Mouse (Mus musculus): ENCODE measurements around the gene Eef1akmt4. TPM values are rescaled to one million over a fixed set of nuclear protein-coding genes. Genes with fewer than 3 reads are reported as not detected.

Eef1akmt4 gene
- polyA plus RNA-seq, 1 experiment: 9.2 TPM

DNA sequence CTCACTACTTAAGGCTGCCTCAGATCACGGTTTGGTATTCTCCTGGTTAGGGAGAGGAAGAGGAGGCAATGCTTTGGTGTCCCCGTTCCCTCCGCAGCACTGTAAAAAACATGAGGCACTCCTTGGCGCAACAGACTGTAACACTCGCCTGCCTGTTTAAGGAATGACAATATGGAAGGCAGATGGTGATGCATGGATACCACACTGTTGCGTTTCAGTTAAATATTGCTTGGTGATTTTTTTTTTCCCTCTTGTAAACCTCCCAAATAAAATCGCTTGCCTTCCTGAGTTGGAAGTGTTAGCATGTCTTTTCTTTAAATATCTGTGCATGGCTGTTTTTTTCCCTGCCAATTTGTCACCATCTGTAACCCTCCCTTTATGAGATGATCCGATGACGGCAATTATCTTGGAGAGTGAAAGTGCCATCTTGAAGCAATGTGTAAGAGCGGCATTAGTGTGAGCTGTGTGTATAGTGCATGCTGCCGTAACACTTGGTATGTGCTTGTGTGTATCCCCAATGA, 17.5 kb downstream of the Eef1akmt4 start:
- TF ChIP-seq POLR2A (IDR thresholded peaks at IDR 0.05; ENCODE audit: low read depth, low read length): no peak
- no peak for TF ChIP-seq CTCF (IDR thresholded peaks at IDR 0.05; ENCODE audit: extremely low read depth, insufficient read depth, insufficient read length, insufficient replicate concordance)
- Histone ChIP-seq H3K27ac (ENCODE audit: insufficient read depth, low read length) (no peak overlapping the region), H3K4me1 (ENCODE audit: control insufficient read depth, insufficient read depth, insufficient read length) (0 out of 2 replicates have a peak, but pooled peaks cover 5% of the 10 kb centered on the region), H3K4me3 (ENCODE audit: extremely low read depth, insufficient read depth, insufficient read length) (no peak overlapping the region), H3K36me3 (ENCODE audit: control insufficient read depth, insufficient read depth, low read length) (no peaks in the 10 kb centered on the region), H3K27me3 (ENCODE audit: control insufficient read depth, insufficient read depth, low read length) (peaks cover 6% of the 10 kb centered on the region; the same call in 1 of the 2 replicates)
- 78% methylated on average over 11 of the region's 11 CpGs for WGBS
- DNase-seq (ENCODE audit: low read depth in 1 of 2, low spot score in 2 of 2): no peak

- Histone ChIP-seq H3K27me3 (ENCODE audit: control insufficient read depth, insufficient read depth, low read length) (peaks cover 6% of the 10 kb centered on the region; the same call in 1 of the 2 replicates), H3K4me1 (ENCODE audit: control insufficient read depth, insufficient read depth, insufficient read length) (0 out of 2 replicates have a peak, but pooled peaks cover 5% of the 10 kb centered on the region), H3K27ac (ENCODE audit: insufficient read depth, low read length) (no peak within 1 kb of the TSS), H3K36me3 (ENCODE audit: control insufficient read depth, insufficient read depth, low read length) (no peaks in the 10 kb centered on the region), H3K4me3 (ENCODE audit: extremely low read depth, insufficient read depth, insufficient read length) (peak within 1 kb of the TSS; percentile 19; the same call in 1 of the 2 replicates)
- WGBS: 12% methylated on average over 52 of the region's 54 CpGs
- TF ChIP-seq CTCF (IDR thresholded peaks at IDR 0.05; ENCODE audit: extremely low read depth, insufficient read depth, insufficient read length, insufficient replicate concordance) (no peak), POLR2A (IDR thresholded peaks at IDR 0.05; ENCODE audit: low read depth, low read length) (no peak)
- DNase-seq (ENCODE audit: low read depth in 1 of 2, low spot score in 2 of 2): no peak
Measured at GRCm38 (mm10) chr16:20629731-20630634, 18.6 kb downstream of the Eef1akmt4 start, which contains the start of gene Ece2. TSS of gene Ece2 (plus strand) at chr16:20629828.

DNA sequence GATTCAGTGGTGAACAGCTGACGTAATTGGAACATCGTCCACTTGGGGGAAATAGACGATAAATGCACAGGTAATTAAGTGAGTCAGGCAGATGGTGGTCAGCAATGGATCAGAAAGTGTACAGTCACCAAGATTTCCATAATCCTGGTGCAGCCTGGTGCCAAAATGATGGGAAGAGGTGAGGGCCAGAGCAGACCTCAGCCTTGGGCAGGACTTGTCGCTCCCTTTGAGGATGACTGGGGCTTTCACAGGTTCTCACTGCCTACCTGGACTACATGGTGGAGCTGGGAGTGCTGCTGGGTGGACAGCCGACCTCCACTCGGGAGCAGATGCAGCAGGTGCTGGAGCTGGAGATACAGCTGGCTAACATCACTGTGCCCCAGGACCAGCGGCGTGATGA, 26.0 kb downstream of the Eef1akmt4 start:
- WGBS: 86% methylated on average over 8 of the region's 8 CpGs

GRCm38 (mm10) chr16:20638367-20638766, 27.0 kb downstream of the Eef1akmt4 start:
- H3K4me1 ChIP-seq (ENCODE audit: control insufficient read depth, insufficient read depth, insufficient read length): no peaks in the 10 kb centered on the region
- TF ChIP-seq CTCF (IDR thresholded peaks at IDR 0.05; ENCODE audit: extremely low read depth, insufficient read depth, insufficient read length, insufficient replicate concordance) (no peak), POLR2A (IDR thresholded peaks at IDR 0.05; ENCODE audit: low read depth, low read length) (no peak)
- WGBS: 86% methylated on average over 8 of the region's 8 CpGs
- no peak overlapping the region for H3K27ac ChIP-seq (ENCODE audit: insufficient read depth, low read length)
- H3K27me3 ChIP-seq (ENCODE audit: control insufficient read depth, insufficient read depth, low read length): no peaks in the 10 kb centered on the region
- no peak for DNase-seq (ENCODE audit: low read depth in 1 of 2, low spot score in 2 of 2)
- H3K4me3 ChIP-seq (ENCODE audit: extremely low read depth, insufficient read depth, insufficient read length): no peak overlapping the region
- H3K36me3 ChIP-seq (ENCODE audit: control insufficient read depth, insufficient read depth, low read length): no peaks in the 10 kb centered on the region

More for the DNA sequence above, 26.0 kb downstream of the Eef1akmt4 start:
- Histone ChIP-seq H3K4me1 (ENCODE audit: control insufficient read depth, insufficient read depth, insufficient read length) (no peaks in the 10 kb centered on the region), H3K4me3 (ENCODE audit: extremely low read depth, insufficient read depth, insufficient read length) (no peak overlapping the region), H3K27me3 (ENCODE audit: control insufficient read depth, insufficient read depth, low read length) (no peaks in the 10 kb centered on the region), H3K36me3 (ENCODE audit: control insufficient read depth, insufficient read depth, low read length) (no peaks in the 10 kb centered on the region), H3K27ac (ENCODE audit: insufficient read depth, low read length) (no peak overlapping the region)
- no peak for DNase-seq (ENCODE audit: low read depth in 1 of 2, low spot score in 2 of 2)
- TF ChIP-seq CTCF (IDR thresholded peaks at IDR 0.05; ENCODE audit: extremely low read depth, insufficient read depth, insufficient read length, insufficient replicate concordance) (no peak), POLR2A (IDR thresholded peaks at IDR 0.05; ENCODE audit: low read depth, low read length) (no peak)

GRCm38 (mm10) chr16:20642161-20642560, 30.8 kb downstream of the Eef1akmt4 start:
- no peaks in the 10 kb centered on the region for H3K27me3 ChIP-seq (ENCODE audit: control insufficient read depth, insufficient read depth, low read length)
- TF ChIP-seq CTCF (IDR thresholded peaks at IDR 0.05; ENCODE audit: extremely low read depth, insufficient read depth, insufficient read length, insufficient replicate concordance) (peak; percentile 70; the same call in 1 of the 2 replicates), POLR2A (IDR thresholded peaks at IDR 0.05; ENCODE audit: low read depth, low read length) (no peak)
- no peaks in the 10 kb centered on the region for H3K4me1 ChIP-seq (ENCODE audit: control insufficient read depth, insufficient read depth, insufficient read length)
- no peak overlapping the region for H3K4me3 ChIP-seq (ENCODE audit: extremely low read depth, insufficient read depth, insufficient read length)
- H3K36me3 ChIP-seq (ENCODE audit: control insufficient read depth, insufficient read depth, low read length): no peaks in the 10 kb centered on the region
- 2% methylated on average over 8 of the region's 8 CpGs for WGBS
- DNase-seq (ENCODE audit: low read depth in 1 of 2, low spot score in 2 of 2): peak in 1 of 2 experiments; percentile 51
- H3K27ac ChIP-seq (ENCODE audit: insufficient read depth, low read length): no peak overlapping the region

DNA sequence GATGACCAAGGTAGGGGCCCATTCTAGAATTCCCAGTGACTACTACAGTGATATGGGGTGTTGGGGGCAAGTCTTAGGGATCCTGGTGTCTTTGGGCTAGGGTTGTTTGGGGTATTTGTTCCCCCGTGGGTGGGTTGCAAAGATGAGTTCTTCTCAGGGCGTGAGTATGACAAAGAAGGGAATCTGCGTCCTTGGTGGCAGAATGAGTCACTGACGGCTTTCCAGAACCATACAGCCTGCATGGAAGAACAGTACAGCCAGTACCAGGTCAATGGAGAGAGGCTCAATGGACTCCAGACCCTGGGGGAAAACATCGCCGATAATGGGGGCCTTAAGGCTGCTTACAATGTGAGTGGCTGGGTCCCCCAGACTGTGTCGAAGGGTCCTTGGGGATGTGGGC, 32.5 kb downstream of the Eef1akmt4 start:
- TF ChIP-seq POLR2A (IDR thresholded peaks at IDR 0.05; ENCODE audit: low read depth, low read length) (no peak), CTCF (IDR thresholded peaks at IDR 0.05; ENCODE audit: extremely low read depth, insufficient read depth, insufficient read length, insufficient replicate concordance) (no peak)

More for the DNA sequence above, 32.5 kb downstream of the Eef1akmt4 start:
- Histone ChIP-seq H3K27ac (ENCODE audit: insufficient read depth, low read length) (no peak overlapping the region), H3K36me3 (ENCODE audit: control insufficient read depth, insufficient read depth, low read length) (no peaks in the 10 kb centered on the region), H3K4me3 (ENCODE audit: extremely low read depth, insufficient read depth, insufficient read length) (no peak overlapping the region), H3K4me1 (ENCODE audit: control insufficient read depth, insufficient read depth, insufficient read length) (no peaks in the 10 kb centered on the region), H3K27me3 (ENCODE audit: control insufficient read depth, insufficient read depth, low read length) (no peaks in the 10 kb centered on the region)
- WGBS: 87% methylated on average over 7 of the region's 7 CpGs
- DNase-seq (ENCODE audit: low read depth in 1 of 2, low spot score in 2 of 2): no peak
